Mouse (Mus musculus): Measurements from ENCODE around the gene Vwc2.
A peak's percentile ranks its signal among the peaks of the same experiment; 100 is the strongest.

Gene Vwc2

GRCm38 (mm10) chr11:11113576-11114233, at the start of gene Vwc2:
Gene Vwc2, plus strand, starts transcription at chr11:11114223.
- peak; percentile 45 to 65 for DNase-seq

- DNase-seq = no peak
Observed at GRCm38 (mm10) chr11:11088162-11088756, 25.8 kb upstream of the Vwc2 start.

GRCm38 (mm10) chr11:11097606-11098005, 16.4 kb upstream of the Vwc2 start:
- no peak for DNase-seq

- no peak for DNase-seq
Observed at GRCm38 (mm10) chr11:11098282-11098681, 15.7 kb upstream of the Vwc2 start.

GRCm38 (mm10) chr11:11099011-11099410, 15.0 kb upstream of the Vwc2 start:
- DNase-seq = no peak

GRCm38 (mm10) chr11:11102182-11102581, 11.8 kb upstream of the Vwc2 start:
- no peak for DNase-seq

GRCm38 (mm10) chr11:11102620-11103019, 11.4 kb upstream of the Vwc2 start:
- peak in 1 of 2 experiments; percentile 4 for DNase-seq

- DNase-seq = no peak
Observed at GRCm38 (mm10) chr11:11108922-11109321, 5.1 kb upstream of the Vwc2 start.

- DNase-seq = peak; percentile 39 to 62
Observed at GRCm38 (mm10) chr11:11114234-11115030, 409 bp downstream of the Vwc2 start.

GRCm38 (mm10) chr11:11115031-11115647, 1.1 kb downstream of the Vwc2 start:
- DNase-seq = peak; percentile 47 to 60

GRCm38 (mm10) chr11:11115648-11116590, 1.9 kb downstream of the Vwc2 start:
- DNase-seq = peak; percentile 50 to 62

- DNase-seq = peak in 1 of 2 experiments; percentile 7
Observed at GRCm38 (mm10) chr11:11116736-11117135, 2.7 kb downstream of the Vwc2 start.

GRCm38 (mm10) chr11:11122866-11123265, 8.8 kb downstream of the Vwc2 start:
- DNase-seq = peak; percentile 80 to 81

- peak; percentile 77 to 78 for DNase-seq
Observed at GRCm38 (mm10) chr11:11131414-11132077, 17.5 kb downstream of the Vwc2 start.

- no peak for DNase-seq
Observed at GRCm38 (mm10) chr11:11140622-11141021, 26.6 kb downstream of the Vwc2 start.

- DNase-seq = peak in 1 of 2 experiments; percentile 48
Observed at GRCm38 (mm10) chr11:11152681-11153080, 38.7 kb downstream of the Vwc2 start.

- DNase-seq = no peak
Observed at GRCm38 (mm10) chr11:11171396-11171795, 57.4 kb downstream of the Vwc2 start.

GRCm38 (mm10) chr11:11175259-11175658, 61.2 kb downstream of the Vwc2 start:
- DNase-seq = no peak

- DNase-seq = no peak
Observed at GRCm38 (mm10) chr11:11182705-11183104, 68.7 kb downstream of the Vwc2 start.

- peak; percentile 45 to 59 for DNase-seq
Observed at GRCm38 (mm10) chr11:11223162-11223561, 109.1 kb downstream of the Vwc2 start.

- peak; percentile 15 to 23 for DNase-seq
Observed at GRCm38 (mm10) chr11:11239346-11239745, 125.3 kb downstream of the Vwc2 start.

Measured in cerebellum, postnatal 10 days (tissue).